Comparison of ENCODE assay signal across 8 mouse cellular contexts in genomic region chr7:140955342-140955741, GRCm38 (mm10). TPM values are rescaled to one million over a fixed set of nuclear protein-coding genes. Genes with fewer than 3 reads are reported as not detected.
DNase-seq lines count a peak whose midpoint lies in the region; ATAC-seq and TF ChIP-seq lines count a peak whose summit lies in the region.

No protein-coding gene starts in this region.

- TF ChIP-seq EP300 in liver, embryonic 14.5 days (IDR thresholded peaks at IDR 0.05; ENCODE audit: low read depth) = no peak

- H3K27me3 ChIP-seq in erythroblast, embryonic 14.5 days (ENCODE audit: control insufficient read depth) = no peaks in the 10 kb centered on the region
- peaks cover 5% of the 10 kb centered on the region; the same call in 1 of the 2 replicates for H3K27me3 ChIP-seq in forebrain, embryonic 13.5 days
- H3K27me3 ChIP-seq in liver, embryonic 14.5 days (ENCODE audit: control insufficient read depth, insufficient read depth, low read length) = no peaks in the 10 kb centered on the region
- no peaks in the 10 kb centered on the region for H3K27me3 ChIP-seq in stomach, embryonic 16.5 days (ENCODE audit: control insufficient read depth, insufficient read depth, low read length)

- no peak for TF ChIP-seq CTCF in liver, embryonic 14.5 days (IDR thresholded peaks at IDR 0.05; ENCODE audit: low read depth)

- peak overlapping the region; percentile 56 for H3K4me3 ChIP-seq in erythroblast, embryonic 14.5 days (replicated peaks)
- H3K4me3 ChIP-seq in forebrain, embryonic 13.5 days = peak overlapping the region; percentile 35
- H3K4me3 ChIP-seq in liver, embryonic 14.5 days (ENCODE audit: insufficient read depth in 1 of 2, low read depth in 2 of 2, low read length in 2 of 2) = peak overlapping the region; percentile 51 to 86
- peak overlapping the region; percentile 72 for H3K4me3 ChIP-seq in stomach, embryonic 16.5 days (replicated peaks; ENCODE audit: low read length)

- no peak for ATAC-seq in erythroblast, adult 5-6 weeks (replicated peaks; ENCODE audit: low FRiP score, poor library complexity, severe bottlenecking)
- peak; percentile 57 for ATAC-seq in CD4-positive, CD25-positive, alpha-beta regulatory T cell, adult 4 months
- 0 out of 2 replicates have a peak, but pooled peaks have one; percentile 24 for ATAC-seq in forebrain, embryonic 13.5 days
- peak; percentile 37 for ATAC-seq in liver, embryonic 14.5 days (ENCODE audit: insufficient read depth)
- peak; percentile 12; the same call in 1 of the 2 replicates for ATAC-seq in stomach, embryonic 16.5 days (ENCODE audit: insufficient read depth, low FRiP score)
- no peak for ATAC-seq in granulocyte monocyte progenitor cell, adult 5-6 weeks (replicated peaks; ENCODE audit: poor library complexity, severe bottlenecking)

- H3K9me3 ChIP-seq in erythroblast, embryonic 14.5 days (ENCODE audit: control insufficient read depth, low read length) = no peaks in the 10 kb centered on the region
- no peaks in the 10 kb centered on the region for H3K9me3 ChIP-seq in forebrain, embryonic 13.5 days (replicated peaks)
- no peaks in the 10 kb centered on the region for H3K9me3 ChIP-seq in liver, embryonic 14.5 days (ENCODE audit: control insufficient read depth, low read length)
- H3K9me3 ChIP-seq in stomach, embryonic 16.5 days (replicated peaks; ENCODE audit: control insufficient read depth, low read length) = no peaks in the 10 kb centered on the region

- H3K4me1 ChIP-seq in erythroblast, embryonic 14.5 days (ENCODE audit: control insufficient read depth) = peaks cover 19% of the 10 kb centered on the region
- peaks cover 35% of the 10 kb centered on the region for H3K4me1 ChIP-seq in forebrain, embryonic 13.5 days
- peaks cover 3 to 16% of the 10 kb centered on the region in 2 experiments; a peak in 3 of 4 replicates for H3K4me1 ChIP-seq in liver, embryonic 14.5 days (replicated peaks; ENCODE audit: control insufficient read depth in 2 of 2, insufficient read depth in 2 of 2, low read length in 1 of 2)
- peaks cover 51% of the 10 kb centered on the region for H3K4me1 ChIP-seq in stomach, embryonic 16.5 days (ENCODE audit: control insufficient read depth, insufficient read depth, low read length)

- DNase-seq in liver, embryonic 14.5 days (ENCODE audit: low read depth in 3 of 3, low spot score in 3 of 3) = no peak
- DNase-seq in urinary bladder, postnatal 14 days (ENCODE audit: low spot score) = no peak

- no peak overlapping the region for H3K27ac ChIP-seq in forebrain, embryonic 13.5 days
- H3K27ac ChIP-seq in liver, embryonic 14.5 days = peak overlapping the region; percentile 14; the same call in 1 of the 2 replicates
- peak overlapping the region; percentile 99 for H3K27ac ChIP-seq in stomach, embryonic 16.5 days (ENCODE audit: low read length)

- H3K4me2 ChIP-seq in forebrain, embryonic 13.5 days = peak overlapping the region; percentile 61
- peak overlapping the region; percentile 63 for H3K4me2 ChIP-seq in liver, embryonic 14.5 days (ENCODE audit: low read depth)
- peak overlapping the region; percentile 92 for H3K4me2 ChIP-seq in stomach, embryonic 16.5 days (ENCODE audit: low read depth, low read length)

- H3K9ac ChIP-seq in forebrain, embryonic 13.5 days = peak overlapping the region; percentile 46; the same call in 1 of the 2 replicates
- no peak overlapping the region; the same call in none of the 2 replicates for H3K9ac ChIP-seq in liver, embryonic 14.5 days (replicated peaks)
- peak overlapping the region; percentile 84 for H3K9ac ChIP-seq in stomach, embryonic 16.5 days (ENCODE audit: low read length)

- 16% methylated on average over 17 of the region's 17 CpGs for WGBS in forebrain, embryonic 13.5 days
- WGBS in liver, embryonic 14.5 days (ENCODE audit: insufficient replicate concordance) = 4% methylated on average over 17 of the region's 17 CpGs
- WGBS in stomach, embryonic 16.5 days = 1% methylated on average over 17 of the region's 17 CpGs

- H3K36me3 ChIP-seq in erythroblast, embryonic 14.5 days (ENCODE audit: control insufficient read depth) = peaks cover 6% of the 10 kb centered on the region; the same call in 1 of the 2 replicates
- H3K36me3 ChIP-seq in forebrain, embryonic 13.5 days (ENCODE audit: poor library complexity, severe bottlenecking) = no peaks in the 10 kb centered on the region
- H3K36me3 ChIP-seq in liver, embryonic 14.5 days (replicated peaks; ENCODE audit: control insufficient read depth, insufficient read depth, low read depth) = no peaks in the 10 kb centered on the region
- no peaks in the 10 kb centered on the region; the same call in 1 of the 2 replicates for H3K36me3 ChIP-seq in stomach, embryonic 16.5 days (ENCODE audit: control insufficient read depth, insufficient read depth, low read length)

RNA-seq across cellular contexts. Expression of gene Gm45717, which starts 0.4 kb away (rescaled TPM):
- polyA plus RNA-seq in erythroblast, embryonic 14.5 days (2012) = not detected in 2 replicates
- total RNA-seq in erythroblast, adult 5-6 weeks (2015; ENCODE audit: low replicate concordance) = not detected in 2 replicates
- not detected in 2 replicates for total RNA-seq in erythroblast, adult 5-6 weeks (2017; ENCODE audit: low replicate concordance)
- under 1 TPM in 1 of 2 experiments, not detected in 1; 0.82 TPM for polyA plus RNA-seq in CD4-positive, CD25-positive, alpha-beta regulatory T cell, adult 4 months (2017; shearing (Covaris generic))
- polyA plus RNA-seq in forebrain, embryonic 13.5 days (2015; fragmentation: Nextera tagmentation; extraction: Ambion mirVana) = not detected in 2 replicates
- polyA plus RNA-seq in liver, embryonic 14.5 days (2012; rRNA removed) = not detected in 2 replicates
- polyA plus RNA-seq in liver, embryonic 14.5 days (2014; fragmentation: Nextera tagmentation; extraction: Ambion mirVana) = not detected in 2 replicates
- polyA plus RNA-seq in stomach, embryonic 16.5 days (2015; fragmentation: Nextera tagmentation; extraction: Ambion mirVana) = not detected in 2 replicates
- total RNA-seq in granulocyte monocyte progenitor cell, adult 5-6 weeks (2014; fragmentation: Nextera tagmentation) = not detected in 2 replicates
- total RNA-seq in granulocyte monocyte progenitor cell, adult 5-6 weeks (2017) = not detected in 2 replicates

RNA-seq across cellular contexts. Expression of gene Ifitm2, which starts 0.4 kb away (rescaled TPM):
- 3.3 and 3.7 TPM in 2 replicates for polyA plus RNA-seq in erythroblast, embryonic 14.5 days (2012)
- 133 and 151 TPM in 2 replicates for total RNA-seq in erythroblast, adult 5-6 weeks (2015; ENCODE audit: low replicate concordance)
- total RNA-seq in erythroblast, adult 5-6 weeks (2017; ENCODE audit: low replicate concordance) = 41.4 and 47.4 TPM in 2 replicates
- 10 to 100 TPM; 39.6 to 46.5 TPM for polyA plus RNA-seq in CD4-positive, CD25-positive, alpha-beta regulatory T cell, adult 4 months (2017; shearing (Covaris generic))
- polyA plus RNA-seq in forebrain, embryonic 13.5 days (2015; fragmentation: Nextera tagmentation; extraction: Ambion mirVana) = 147 and 153 TPM in 2 replicates
- polyA plus RNA-seq in liver, embryonic 14.5 days (2012; rRNA removed) = 217 and 258 TPM in 2 replicates
- 405 and 432 TPM in 2 replicates for polyA plus RNA-seq in liver, embryonic 14.5 days (2014; fragmentation: Nextera tagmentation; extraction: Ambion mirVana)
- polyA plus RNA-seq in stomach, embryonic 16.5 days (2015; fragmentation: Nextera tagmentation; extraction: Ambion mirVana) = 1,006 and 1,276 TPM in 2 replicates
- total RNA-seq in granulocyte monocyte progenitor cell, adult 5-6 weeks (2014; fragmentation: Nextera tagmentation) = 555 and 581 TPM in 2 replicates
- 354 and 388 TPM in 2 replicates for total RNA-seq in granulocyte monocyte progenitor cell, adult 5-6 weeks (2017)

RNA-seq across cellular contexts. Expression of gene Ifitm5, which starts 5.3 kb away (rescaled TPM):
- polyA plus RNA-seq in erythroblast, embryonic 14.5 days (2012) = not detected in 2 replicates
- not detected in 2 replicates for total RNA-seq in erythroblast, adult 5-6 weeks (2015; ENCODE audit: low replicate concordance)
- 1.5 TPM in 1 of 2 replicates, not detected in the other for total RNA-seq in erythroblast, adult 5-6 weeks (2017; ENCODE audit: low replicate concordance)
- polyA plus RNA-seq in CD4-positive, CD25-positive, alpha-beta regulatory T cell, adult 4 months (2017; shearing (Covaris generic)) = not detected
- 0.45 and 0.64 TPM in 2 replicates for polyA plus RNA-seq in forebrain, embryonic 13.5 days (2015; fragmentation: Nextera tagmentation; extraction: Ambion mirVana)
- 0.17 and 0.33 TPM in 2 replicates for polyA plus RNA-seq in liver, embryonic 14.5 days (2012; rRNA removed)
- polyA plus RNA-seq in liver, embryonic 14.5 days (2014; fragmentation: Nextera tagmentation; extraction: Ambion mirVana) = 0.30 and 0.32 TPM in 2 replicates
- polyA plus RNA-seq in stomach, embryonic 16.5 days (2015; fragmentation: Nextera tagmentation; extraction: Ambion mirVana) = 3.8 and 4.4 TPM in 2 replicates
- 1.7 TPM in 1 of 2 replicates, not detected in the other for total RNA-seq in granulocyte monocyte progenitor cell, adult 5-6 weeks (2014; fragmentation: Nextera tagmentation)
- not detected in 2 replicates for total RNA-seq in granulocyte monocyte progenitor cell, adult 5-6 weeks (2017)

RNA-seq across cellular contexts. Expression of gene Ifitm1, which starts 11.7 kb away (rescaled TPM):
- polyA plus RNA-seq in erythroblast, embryonic 14.5 days (2012) = 0.05 and 0.47 TPM in 2 replicates
- total RNA-seq in erythroblast, adult 5-6 weeks (2015; ENCODE audit: low replicate concordance) = 31.8 and 47.3 TPM in 2 replicates
- 0.70 and 11.8 TPM in 2 replicates for total RNA-seq in erythroblast, adult 5-6 weeks (2017; ENCODE audit: low replicate concordance)
- not detected for polyA plus RNA-seq in CD4-positive, CD25-positive, alpha-beta regulatory T cell, adult 4 months (2017; shearing (Covaris generic))
- 2.7 and 4.8 TPM in 2 replicates for polyA plus RNA-seq in forebrain, embryonic 13.5 days (2015; fragmentation: Nextera tagmentation; extraction: Ambion mirVana)
- 34.2 and 35.7 TPM in 2 replicates for polyA plus RNA-seq in liver, embryonic 14.5 days (2012; rRNA removed)
- polyA plus RNA-seq in liver, embryonic 14.5 days (2014; fragmentation: Nextera tagmentation; extraction: Ambion mirVana) = 20.2 and 30.9 TPM in 2 replicates
- polyA plus RNA-seq in stomach, embryonic 16.5 days (2015; fragmentation: Nextera tagmentation; extraction: Ambion mirVana) = 156 and 185 TPM in 2 replicates
- total RNA-seq in granulocyte monocyte progenitor cell, adult 5-6 weeks (2014; fragmentation: Nextera tagmentation) = 79.9 and 149 TPM in 2 replicates
- total RNA-seq in granulocyte monocyte progenitor cell, adult 5-6 weeks (2017) = 18.5 and 25.3 TPM in 2 replicates

RNA-seq across cellular contexts. Expression of gene Pgghg, which starts 14.2 kb away (rescaled TPM):
- polyA plus RNA-seq in erythroblast, embryonic 14.5 days (2012) = 0.05 and 0.32 TPM in 2 replicates
- total RNA-seq in erythroblast, adult 5-6 weeks (2015; ENCODE audit: low replicate concordance) = 0.38 and 3.8 TPM in 2 replicates
- total RNA-seq in erythroblast, adult 5-6 weeks (2017; ENCODE audit: low replicate concordance) = 1.5 and 3.3 TPM in 2 replicates
- polyA plus RNA-seq in CD4-positive, CD25-positive, alpha-beta regulatory T cell, adult 4 months (2017; shearing (Covaris generic)) = 10 to 100 TPM; 15.1 to 30.9 TPM
- polyA plus RNA-seq in forebrain, embryonic 13.5 days (2015; fragmentation: Nextera tagmentation; extraction: Ambion mirVana) = 8.2 and 9.4 TPM in 2 replicates
- 7.2 TPM in 2 replicates for polyA plus RNA-seq in liver, embryonic 14.5 days (2012; rRNA removed)
- polyA plus RNA-seq in liver, embryonic 14.5 days (2014; fragmentation: Nextera tagmentation; extraction: Ambion mirVana) = 4.5 and 4.9 TPM in 2 replicates
- polyA plus RNA-seq in stomach, embryonic 16.5 days (2015; fragmentation: Nextera tagmentation; extraction: Ambion mirVana) = 25.6 and 27.3 TPM in 2 replicates
- 6.6 and 11.5 TPM in 2 replicates for total RNA-seq in granulocyte monocyte progenitor cell, adult 5-6 weeks (2014; fragmentation: Nextera tagmentation)
- total RNA-seq in granulocyte monocyte progenitor cell, adult 5-6 weeks (2017) = 6.9 and 7.8 TPM in 2 replicates

Comparison
In these comparisons a context has a peak if more than half of its experiments do, and no peak if none do; other contexts are left out.
1. ATAC-seq: peak in CD4-positive, CD25-positive, alpha-beta regulatory T cell, adult 4 months (single experiment), forebrain, embryonic 13.5 days (single experiment), liver, embryonic 14.5 days (single experiment) and stomach, embryonic 16.5 days (single experiment); none in erythroblast, adult 5-6 weeks (single experiment) and granulocyte monocyte progenitor cell, adult 5-6 weeks (single experiment).
2. Peak in every context shown above with its lines, with median percentiles within 50 percentile points of each other: H3K4me3 ChIP-seq and H3K4me2 ChIP-seq.